Mouse (Mus musculus): Measurements from ENCODE around the gene Psd. TPM values are rescaled to one million over a fixed set of nuclear protein-coding genes. Genes with fewer than 3 reads are reported as not detected.

Gene Psd
- polyA plus RNA-seq, 1 experiment from 2014 or later: 7.4 TPM

- H3K4me3 ChIP-seq (ENCODE audit: control insufficient read depth in 1 of 2, insufficient read depth in 1 of 2, low read depth in 1 of 2, low read length in 2 of 2): no peak overlapping the region
- no peak for ATAC-seq (ENCODE audit: insufficient number of reproducible peaks, insufficient read depth, low FRiP score, low read depth)
- 6% methylated on average over 16 of the region's 16 CpGs for WGBS
- H3K36me3 ChIP-seq (ENCODE audit: control insufficient read depth, insufficient read depth, low read length): peaks cover 25% of the 10 kb centered on the region
- H3K4me1 ChIP-seq (ENCODE audit: control insufficient read depth in 2 of 2, insufficient read depth in 2 of 2, low read length in 2 of 2): peaks cover 8 to 19% of the 10 kb centered on the region in 2 experiments
- no peak overlapping the region for H3K9ac ChIP-seq (ENCODE audit: low read length)
- peak overlapping the region; percentile 100 for H3K4me2 ChIP-seq (ENCODE audit: low read length)
- H3K27me3 ChIP-seq (ENCODE audit: control insufficient read depth, insufficient read depth, low read length): peaks cover 27% of the 10 kb centered on the region
- no peak overlapping the region for H3K27ac ChIP-seq (replicated peaks in 1 of 2; ENCODE audit: control insufficient read depth in 1 of 2, insufficient read depth in 1 of 2, low read depth in 2 of 2, low read length in 2 of 2)
- H3K9me3 ChIP-seq (ENCODE audit: control insufficient read depth, low read length): no peaks in the 10 kb centered on the region
These were observed 3.0 kb upstream of the Psd start for GRCm38 (mm10) chr19:46329951-46330350.

- peaks cover 35% of the 10 kb centered on the region for H3K27me3 ChIP-seq (ENCODE audit: control insufficient read depth, insufficient read depth, low read length)
- no peaks in the 10 kb centered on the region for H3K9me3 ChIP-seq (ENCODE audit: control insufficient read depth, low read length)
- H3K4me2 ChIP-seq (ENCODE audit: low read length): peak overlapping the region; percentile 100
- 2% methylated on average over 54 of the region's 54 CpGs for WGBS
- peaks cover 25% of the 10 kb centered on the region for H3K36me3 ChIP-seq (ENCODE audit: control insufficient read depth, insufficient read depth, low read length)
- peaks cover 8 to 19% of the 10 kb centered on the region in 2 experiments for H3K4me1 ChIP-seq (ENCODE audit: control insufficient read depth in 2 of 2, insufficient read depth in 2 of 2, low read length in 2 of 2)
- no peak for ATAC-seq (ENCODE audit: insufficient number of reproducible peaks, insufficient read depth, low FRiP score, low read depth)
- peak overlapping the region; percentile 66 for H3K9ac ChIP-seq (ENCODE audit: low read length)
- H3K4me3 ChIP-seq (ENCODE audit: control insufficient read depth in 1 of 2, insufficient read depth in 1 of 2, low read depth in 1 of 2, low read length in 2 of 2): peak overlapping the region; percentile 64 to 73
- H3K27ac ChIP-seq (replicated peaks in 1 of 2; ENCODE audit: control insufficient read depth in 1 of 2, insufficient read depth in 1 of 2, low read depth in 2 of 2, low read length in 2 of 2): peak overlapping the region in 1 of 2 experiments; percentile 69; a peak in 2 of 4 replicates
These were observed 2.2 kb upstream of the Psd start for GRCm38 (mm10) chr19:46329031-46329641.

DNA sequence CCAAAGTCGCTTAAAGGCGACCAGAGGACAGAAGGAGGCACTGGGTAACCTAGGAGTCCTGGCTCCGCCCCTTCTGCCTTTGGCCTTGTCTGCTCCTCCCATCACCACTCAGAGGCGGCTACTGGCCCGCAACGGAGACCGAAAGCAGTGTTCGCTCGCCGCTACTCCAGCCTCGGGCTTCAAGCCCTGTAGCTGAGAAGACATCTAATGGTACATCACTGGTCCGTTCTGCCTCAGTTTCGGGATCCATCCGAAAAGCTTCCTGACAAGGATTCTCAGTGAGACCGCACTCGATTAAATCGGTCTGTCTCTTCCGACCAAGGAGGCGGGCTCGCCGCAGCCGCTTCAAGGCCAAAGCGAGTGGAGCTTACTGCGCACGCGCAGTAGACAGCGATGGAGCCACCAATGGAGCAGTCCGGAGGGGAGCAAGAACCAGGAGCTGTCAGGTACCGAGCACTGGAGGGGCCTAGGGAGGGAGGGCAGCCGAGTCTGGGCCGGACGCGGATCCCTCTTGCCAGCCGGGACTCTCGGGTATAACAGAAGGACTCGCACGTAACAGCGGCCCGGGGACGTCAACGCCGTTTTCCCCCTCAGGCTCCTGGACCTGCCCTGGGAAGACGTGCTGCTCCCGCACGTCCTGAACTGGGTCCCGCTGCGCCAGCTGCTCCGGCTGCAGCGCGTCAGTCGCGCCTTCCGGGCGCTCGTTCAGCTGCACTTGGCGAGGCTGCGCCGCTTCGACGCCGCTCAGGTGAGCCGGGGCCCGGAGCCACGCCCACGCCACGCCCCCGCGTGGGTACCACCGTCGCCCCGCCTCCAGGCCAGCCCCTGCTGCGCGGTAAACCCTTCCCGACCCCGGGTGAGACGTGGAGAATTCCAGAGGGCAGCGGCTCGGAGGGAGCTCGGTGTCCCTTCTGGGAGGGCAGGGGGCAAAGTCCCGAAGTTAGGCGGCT lies 1.4 kb upstream of the Psd start, which contains the start of gene Fbxl15:
Gene Fbxl15 (plus strand): TSS at position 104 of the 950 bp plus-strand sequence.
- Histone ChIP-seq H3K27me3 (ENCODE audit: control insufficient read depth, insufficient read depth, low read length) (peaks cover 43% of the 10 kb centered on the region), H3K4me3 (ENCODE audit: control insufficient read depth in 1 of 2, insufficient read depth in 1 of 2, low read depth in 1 of 2, low read length in 2 of 2) (peak within 1 kb of the TSS; percentile 64 to 73), H3K4me1 (ENCODE audit: control insufficient read depth in 2 of 2, insufficient read depth in 2 of 2, low read length in 2 of 2) (peaks cover 8 to 19% of the 10 kb centered on the region in 2 experiments), H3K4me2 (ENCODE audit: low read length) (peak within 1 kb of the TSS; percentile 100), H3K9me3 (ENCODE audit: control insufficient read depth, low read length) (no peaks in the 10 kb centered on the region), H3K9ac (ENCODE audit: low read length) (peak within 1 kb of the TSS; percentile 66), H3K27ac (replicated peaks in 1 of 2; ENCODE audit: control insufficient read depth in 1 of 2, insufficient read depth in 1 of 2, low read depth in 2 of 2, low read length in 2 of 2) (peak within 1 kb of the TSS; percentile 69 to 81), H3K36me3 (ENCODE audit: control insufficient read depth, insufficient read depth, low read length) (peaks cover 25% of the 10 kb centered on the region)
- peak; percentile 86 for ATAC-seq (ENCODE audit: insufficient number of reproducible peaks, insufficient read depth, low FRiP score, low read depth)
- under 1% methylated on average over 81 of the region's 81 CpGs for whole genome bisulfite sequencing

DNA sequence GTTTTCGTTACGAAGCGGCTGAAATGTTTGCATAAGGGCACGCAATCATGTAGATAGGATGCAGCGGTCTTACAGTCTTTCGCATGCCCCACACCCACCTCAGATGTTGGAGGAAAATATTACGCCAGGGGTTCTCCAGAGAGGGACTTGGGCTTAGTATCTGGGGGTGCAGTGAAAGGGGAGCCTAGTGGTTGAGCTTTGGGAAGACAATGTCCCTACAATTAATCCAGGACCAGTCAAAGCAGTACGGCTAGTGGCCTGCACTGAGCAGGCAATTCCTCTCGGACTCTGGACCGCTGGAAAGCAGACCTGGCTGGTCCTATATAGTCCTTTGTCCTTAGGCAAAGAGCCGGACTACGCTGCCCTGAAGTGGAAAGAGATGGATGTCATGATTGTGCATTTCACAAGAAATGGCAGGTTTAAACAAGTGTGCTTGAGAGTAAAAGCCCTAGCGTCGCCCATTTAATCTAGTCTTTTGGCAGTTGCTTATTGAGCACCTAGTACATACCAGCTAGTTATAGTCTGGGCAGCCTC lies 642 bp upstream of the Psd start:
- Histone ChIP-seq H3K27ac (replicated peaks in 1 of 2; ENCODE audit: control insufficient read depth in 1 of 2, insufficient read depth in 1 of 2, low read depth in 2 of 2, low read length in 2 of 2) (peak overlapping the region in 1 of 2 experiments; percentile 69; a peak in 1 of 4 replicates), H3K4me1 (ENCODE audit: control insufficient read depth in 2 of 2, insufficient read depth in 2 of 2, low read length in 2 of 2) (peaks cover 8 to 19% of the 10 kb centered on the region in 2 experiments), H3K4me3 (ENCODE audit: control insufficient read depth in 1 of 2, insufficient read depth in 1 of 2, low read depth in 1 of 2, low read length in 2 of 2) (peak overlapping the region; percentile 64 to 73), H3K27me3 (ENCODE audit: control insufficient read depth, insufficient read depth, low read length) (peaks cover 51% of the 10 kb centered on the region), H3K9ac (ENCODE audit: low read length) (no peak overlapping the region), H3K4me2 (ENCODE audit: low read length) (peak overlapping the region; percentile 100), H3K36me3 (ENCODE audit: control insufficient read depth, insufficient read depth, low read length) (peaks cover 23% of the 10 kb centered on the region), H3K9me3 (ENCODE audit: control insufficient read depth, low read length) (no peaks in the 10 kb centered on the region)
- no peak for ATAC-seq (ENCODE audit: insufficient number of reproducible peaks, insufficient read depth, low FRiP score, low read depth)
- WGBS: 27% methylated on average over 14 of the region's 14 CpGs

DNA sequence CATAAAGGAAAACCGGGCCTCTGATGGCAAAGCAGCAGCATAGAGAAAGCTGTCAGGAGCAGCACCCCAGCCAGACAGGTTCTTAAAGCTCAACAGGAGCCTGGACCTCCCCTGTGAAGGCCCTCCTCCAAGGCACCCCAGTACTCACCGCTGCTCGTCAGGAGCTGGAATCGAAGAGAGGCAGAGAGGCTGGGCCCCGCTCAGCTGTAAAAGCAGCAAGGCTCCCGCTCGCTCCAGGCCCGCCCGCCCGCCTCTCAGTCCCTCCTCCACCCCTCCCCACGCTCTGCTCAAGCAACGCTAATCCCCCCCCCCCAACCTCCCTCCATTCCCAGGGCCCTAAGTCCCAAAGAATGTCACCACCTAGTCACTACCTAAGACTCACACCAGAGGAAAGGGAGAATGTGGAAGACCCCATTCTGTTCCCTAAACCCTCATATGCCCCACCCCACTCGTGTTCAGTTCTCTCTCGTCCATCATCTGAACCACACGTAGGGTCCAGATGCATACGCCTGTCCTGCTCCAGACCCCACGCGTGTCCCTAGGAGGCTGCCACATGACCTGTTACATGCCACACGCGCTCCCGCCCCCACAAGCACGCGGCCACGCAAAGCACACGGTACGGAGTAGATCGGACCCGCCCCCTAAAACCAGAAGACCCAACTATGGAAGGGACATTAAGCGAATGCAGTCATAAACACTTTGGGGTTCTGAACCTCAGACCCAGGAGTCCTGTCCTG lies 769 bp downstream of the Psd start:
- Histone ChIP-seq H3K27ac (replicated peaks in 1 of 2; ENCODE audit: control insufficient read depth in 1 of 2, insufficient read depth in 1 of 2, low read depth in 2 of 2, low read length in 2 of 2) (no peak overlapping the region), H3K4me2 (ENCODE audit: low read length) (no peak overlapping the region), H3K9ac (ENCODE audit: low read length) (no peak overlapping the region), H3K27me3 (ENCODE audit: control insufficient read depth, insufficient read depth, low read length) (peaks cover 65% of the 10 kb centered on the region), H3K4me3 (ENCODE audit: control insufficient read depth in 1 of 2, insufficient read depth in 1 of 2, low read depth in 1 of 2, low read length in 2 of 2) (no peak overlapping the region), H3K4me1 (ENCODE audit: control insufficient read depth in 2 of 2, insufficient read depth in 2 of 2, low read length in 2 of 2) (peaks cover 8 to 19% of the 10 kb centered on the region in 2 experiments), H3K36me3 (ENCODE audit: control insufficient read depth, insufficient read depth, low read length) (peaks cover 11% of the 10 kb centered on the region), H3K9me3 (ENCODE audit: control insufficient read depth, low read length) (no peaks in the 10 kb centered on the region)
- WGBS: 6% methylated on average over 28 of the region's 29 CpGs
- no peak for ATAC-seq (ENCODE audit: insufficient number of reproducible peaks, insufficient read depth, low FRiP score, low read depth)

DNA sequence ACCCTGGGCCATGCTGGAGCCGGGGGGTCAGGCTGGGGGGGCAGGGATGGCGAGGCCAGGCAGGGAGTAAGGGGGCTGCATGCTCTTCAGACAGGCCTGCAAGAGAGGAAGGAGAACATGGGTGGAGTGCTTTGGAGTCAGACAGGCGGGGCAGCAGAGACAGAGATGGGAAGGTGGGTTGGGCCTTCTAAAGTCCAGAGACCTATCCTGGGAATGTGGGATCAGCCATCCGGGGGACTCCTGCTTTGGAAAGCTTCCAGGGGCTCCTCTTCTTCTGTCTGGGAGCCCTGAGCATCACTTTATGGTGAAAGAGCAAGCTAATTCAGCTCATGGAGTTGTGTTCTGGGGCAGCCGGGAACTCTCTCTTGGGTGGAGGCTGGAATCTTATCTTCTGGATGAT lies 2.0 kb downstream of the Psd start:
- Histone ChIP-seq H3K9ac (ENCODE audit: low read length) (no peak overlapping the region), H3K4me2 (ENCODE audit: low read length) (no peak overlapping the region), H3K4me3 (ENCODE audit: control insufficient read depth in 1 of 2, insufficient read depth in 1 of 2, low read depth in 1 of 2, low read length in 2 of 2) (no peak overlapping the region), H3K27me3 (ENCODE audit: control insufficient read depth, insufficient read depth, low read length) (peaks cover 77% of the 10 kb centered on the region), H3K4me1 (ENCODE audit: control insufficient read depth in 2 of 2, insufficient read depth in 2 of 2, low read length in 2 of 2) (peaks cover 8 to 19% of the 10 kb centered on the region in 2 experiments), H3K36me3 (ENCODE audit: control insufficient read depth, insufficient read depth, low read length) (no peaks in the 10 kb centered on the region), H3K27ac (replicated peaks in 1 of 2; ENCODE audit: control insufficient read depth in 1 of 2, insufficient read depth in 1 of 2, low read depth in 2 of 2, low read length in 2 of 2) (no peak overlapping the region), H3K9me3 (ENCODE audit: control insufficient read depth, low read length) (no peaks in the 10 kb centered on the region)
- WGBS: 43% methylated on average over 5 of the region's 5 CpGs
- ATAC-seq (ENCODE audit: insufficient number of reproducible peaks, insufficient read depth, low FRiP score, low read depth): no peak

DNA sequence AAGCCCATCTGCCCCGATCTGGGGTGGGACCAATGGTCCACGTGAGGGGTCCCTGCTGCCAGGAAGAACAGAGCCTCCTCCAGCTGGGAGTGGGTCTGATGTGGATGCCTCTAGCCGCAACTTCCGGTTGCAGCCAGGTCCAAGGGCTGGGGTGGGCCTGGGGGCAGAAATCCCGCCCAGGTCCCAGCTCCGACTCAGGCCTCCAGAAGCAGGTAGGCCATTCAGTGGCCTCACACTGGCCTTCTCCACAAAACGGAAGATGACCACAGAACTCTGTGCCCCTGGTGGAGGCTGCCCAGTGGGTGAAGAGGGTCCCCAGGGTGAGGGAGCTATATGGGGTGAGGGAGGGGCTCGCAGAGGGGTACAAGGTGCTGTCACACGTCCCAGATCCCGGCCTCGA lies 2.6 kb downstream of the Psd start:
- Histone ChIP-seq H3K9ac (ENCODE audit: low read length) (no peak overlapping the region), H3K4me2 (ENCODE audit: low read length) (no peak overlapping the region), H3K4me3 (ENCODE audit: control insufficient read depth in 1 of 2, insufficient read depth in 1 of 2, low read depth in 1 of 2, low read length in 2 of 2) (no peak overlapping the region), H3K27me3 (ENCODE audit: control insufficient read depth, insufficient read depth, low read length) (peaks cover 83% of the 10 kb centered on the region), H3K36me3 (ENCODE audit: control insufficient read depth, insufficient read depth, low read length) (no peaks in the 10 kb centered on the region), H3K4me1 (ENCODE audit: control insufficient read depth in 2 of 2, insufficient read depth in 2 of 2, low read length in 2 of 2) (peaks cover 7 to 14% of the 10 kb centered on the region in 2 experiments), H3K9me3 (ENCODE audit: control insufficient read depth, low read length) (no peaks in the 10 kb centered on the region), H3K27ac (replicated peaks in 1 of 2; ENCODE audit: control insufficient read depth in 1 of 2, insufficient read depth in 1 of 2, low read depth in 2 of 2, low read length in 2 of 2) (no peak overlapping the region)
- ATAC-seq (ENCODE audit: insufficient number of reproducible peaks, insufficient read depth, low FRiP score, low read depth): no peak
- WGBS: 59% methylated on average over 11 of the region's 11 CpGs
